Mouse (Mus musculus) retina, embryonic 14.5 days (tissue): ENCODE data around the gene Rras2.

Source experiments
- DNase-seq: peaks from one replicate; pipeline ENCODE4 v3.0.0-alpha.2; 2015; ENCODE audit warnings: low spot score

The Rras2 gene

GRCm38 (mm10) chr7:114071851-114072616, 45.5 kb downstream of the Rras2 start:
- peak; percentile 27 for DNase-seq

- peak; percentile 45 for DNase-seq
Observed at GRCm38 (mm10) chr7:114071395-114071794, 46.2 kb downstream of the Rras2 start.

GRCm38 (mm10) chr7:114070458-114070840, 47.1 kb downstream of the Rras2 start:
- DNase-seq = no peak

GRCm38 (mm10) chr7:114069726-114070457, 47.7 kb downstream of the Rras2 start:
- DNase-seq = no peak

- DNase-seq = no peak
Observed at GRCm38 (mm10) chr7:114068956-114069533, 48.5 kb downstream of the Rras2 start.

- DNase-seq = peak; percentile 87
Observed at GRCm38 (mm10) chr7:114066529-114067178, 50.9 kb downstream of the Rras2 start.

GRCm38 (mm10) chr7:114065407-114066185, 52.0 kb downstream of the Rras2 start:
- no peak for DNase-seq

- DNase-seq = no peak
Observed at GRCm38 (mm10) chr7:114063966-114064365, 53.6 kb downstream of the Rras2 start.

- DNase-seq = no peak
Observed at GRCm38 (mm10) chr7:114063534-114063933, 54.0 kb downstream of the Rras2 start.

GRCm38 (mm10) chr7:114062451-114062850, 55.1 kb downstream of the Rras2 start:
- no peak for DNase-seq

- DNase-seq = no peak
Observed at GRCm38 (mm10) chr7:114060445-114060844, 57.1 kb downstream of the Rras2 start.

- DNase-seq = no peak
Observed at GRCm38 (mm10) chr7:114058927-114059441, 58.6 kb downstream of the Rras2 start.

- DNase-seq = no peak
Observed at GRCm38 (mm10) chr7:114058166-114058565, 59.4 kb downstream of the Rras2 start.

- no peak for DNase-seq
Observed at GRCm38 (mm10) chr7:114053720-114054119, 63.9 kb downstream of the Rras2 start.

- no peak for DNase-seq
Observed at GRCm38 (mm10) chr7:114045814-114046213, 71.8 kb downstream of the Rras2 start.

- no peak for DNase-seq
Observed at GRCm38 (mm10) chr7:114043929-114044549, 73.5 kb downstream of the Rras2 start.

- no peak for DNase-seq
Observed at GRCm38 (mm10) chr7:114042973-114043928, 74.3 kb downstream of the Rras2 start.

GRCm38 (mm10) chr7:114041349-114041748, 76.2 kb downstream of the Rras2 start:
- no peak for DNase-seq

GRCm38 (mm10) chr7:114037237-114037636, 80.3 kb downstream of the Rras2 start:
- no peak for DNase-seq

- no peak for DNase-seq
Observed at GRCm38 (mm10) chr7:114029596-114029995, 88.0 kb downstream of the Rras2 start.
